Mouse (Mus musculus): ENCODE data around the gene Slc27a5.

GRCm38 (mm10) chr7:12998851-12999250 is 859 bp upstream of the Slc27a5 start, which contains the start of gene Trim28:
- no peak for TF ChIP-seq CTCF (IDR thresholded peaks at IDR 0.05; ENCODE audit: borderline replicate concordance, control insufficient read depth, extremely low read depth, insufficient read depth, low read length, poor library complexity)
- no peak for TF ChIP-seq POLR2A (IDR thresholded peaks at IDR 0.05; ENCODE audit: control insufficient read depth, extremely low read depth, insufficient read depth, low read length, poor library complexity)
